Mouse (Mus musculus): ENCODE measurements around the gene Ppif. TPM values are rescaled to one million over a fixed set of nuclear protein-coding genes. Genes with fewer than 3 reads are reported as not detected.

The Ppif gene
- total RNA-seq, 1 experiment from 2014 or later = 7.9 TPM

DNA sequence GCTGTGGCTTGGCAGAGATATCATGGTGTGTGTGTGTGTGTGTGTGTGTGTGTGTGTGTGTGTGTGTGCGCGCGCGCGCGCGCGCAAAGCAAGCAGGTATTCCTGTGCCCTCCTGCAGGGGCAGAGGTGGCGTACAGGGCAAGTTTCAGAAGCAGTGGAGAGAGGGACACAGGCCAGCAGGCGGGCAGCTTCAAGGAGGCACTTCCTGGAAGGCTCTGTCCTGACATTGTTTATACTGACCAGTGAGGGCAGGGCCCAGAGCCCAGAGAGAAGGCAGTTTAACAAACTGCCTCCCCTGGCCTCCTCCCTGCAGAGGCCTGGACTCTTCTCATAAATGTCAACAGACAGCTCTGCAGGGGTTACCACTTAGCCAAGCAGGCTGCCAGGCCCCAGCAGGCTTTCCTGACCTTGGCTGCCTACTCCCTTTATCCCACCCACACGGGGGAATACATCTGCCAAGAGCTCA lies 31.1 kb downstream of the Ppif start:
- ATAC-seq (replicated peaks; ENCODE audit: insufficient number of reproducible peaks, low FRiP score, low TSS enrichment, poor library complexity, severe bottlenecking) = no peak

DNA sequence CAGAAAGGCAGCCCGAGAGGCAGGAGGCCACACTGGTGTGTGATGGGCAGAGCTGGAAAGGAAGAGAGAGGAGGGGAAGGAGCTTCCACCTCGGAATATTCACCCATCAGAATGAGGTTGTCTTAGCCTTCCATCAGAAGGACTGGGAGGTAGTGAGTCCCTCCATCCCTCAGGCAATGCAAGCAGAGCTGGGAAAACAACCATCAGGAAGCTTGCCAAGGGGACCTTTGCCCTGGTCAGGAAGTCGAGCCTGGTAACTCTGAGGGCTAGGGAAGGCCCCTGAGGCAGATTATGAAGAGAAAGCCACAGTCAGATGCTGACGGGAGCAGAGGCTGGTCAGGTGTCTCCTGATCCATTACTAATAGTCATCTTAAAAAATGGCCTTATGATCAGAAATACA lies 31.7 kb downstream of the Ppif start:
- ATAC-seq (replicated peaks; ENCODE audit: insufficient number of reproducible peaks, low FRiP score, low TSS enrichment, poor library complexity, severe bottlenecking) = no peak

DNA sequence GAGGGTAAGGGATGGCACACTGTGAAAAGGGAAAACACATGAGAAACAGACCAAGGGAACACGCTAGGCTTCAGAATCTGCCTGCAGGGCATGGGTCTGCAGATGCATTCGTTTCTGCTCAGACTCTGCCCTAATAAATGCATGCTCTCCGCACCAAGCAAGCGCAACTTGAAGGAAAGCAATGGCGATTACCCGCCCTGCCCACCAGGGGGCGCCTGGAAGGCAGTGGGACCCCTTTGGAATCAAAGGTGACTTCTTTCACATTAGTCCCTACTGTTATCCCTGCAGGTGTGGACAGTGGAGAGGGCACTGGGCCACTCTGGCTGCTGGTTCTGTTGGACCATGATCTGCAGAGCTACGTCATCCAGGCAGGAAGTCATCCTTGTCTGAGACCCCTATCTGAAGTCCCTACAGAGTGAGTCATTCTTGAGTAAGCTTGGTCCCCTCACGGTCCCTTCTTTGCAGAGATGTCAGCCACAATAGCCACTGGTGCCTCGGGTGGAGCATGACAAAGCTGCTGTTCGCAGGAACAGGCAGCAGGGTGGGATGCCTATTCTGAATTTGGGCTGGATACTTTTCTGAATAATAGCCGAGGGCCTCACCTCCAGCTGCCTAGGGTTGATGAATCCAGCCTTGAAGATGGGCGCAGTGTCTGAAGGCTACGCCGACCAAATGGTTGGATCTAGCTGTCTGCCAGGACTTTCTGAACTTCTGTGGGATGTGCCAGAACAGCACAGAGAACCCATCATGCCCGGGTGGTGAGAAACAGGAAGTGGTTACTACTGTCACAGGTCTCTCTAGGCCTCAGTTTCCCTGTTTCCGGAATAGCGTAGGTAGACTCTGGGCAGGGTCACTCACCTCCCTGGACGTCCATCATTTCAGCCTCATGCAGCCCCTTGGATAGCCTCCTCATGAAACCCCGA lies 32.5 kb downstream of the Ppif start:
- ATAC-seq (replicated peaks; ENCODE audit: insufficient number of reproducible peaks, low FRiP score, low TSS enrichment, poor library complexity, severe bottlenecking) = peak; percentile 50

DNA sequence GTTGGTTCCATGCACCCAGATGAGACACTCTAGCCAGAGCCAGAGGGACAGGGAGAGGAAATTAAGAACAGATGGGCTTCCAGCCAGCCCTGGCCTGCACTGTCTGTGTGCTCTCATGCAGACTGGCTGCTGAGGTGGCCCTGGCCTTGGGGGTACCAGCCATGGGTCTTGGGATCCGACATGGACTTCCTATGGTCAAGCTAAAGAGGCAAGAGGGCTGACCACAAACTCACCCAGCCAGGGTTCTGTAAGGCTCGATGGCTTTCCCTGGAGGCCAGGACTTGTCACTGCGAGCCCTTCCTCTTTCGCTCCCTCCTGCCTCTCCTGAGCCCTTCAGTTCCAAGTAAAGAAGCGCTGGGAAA lies 33.2 kb downstream of the Ppif start:
- ATAC-seq (replicated peaks; ENCODE audit: insufficient number of reproducible peaks, low FRiP score, low TSS enrichment, poor library complexity, severe bottlenecking) = 0 out of 2 replicates have a peak, but pooled peaks have one; percentile 22

DNA sequence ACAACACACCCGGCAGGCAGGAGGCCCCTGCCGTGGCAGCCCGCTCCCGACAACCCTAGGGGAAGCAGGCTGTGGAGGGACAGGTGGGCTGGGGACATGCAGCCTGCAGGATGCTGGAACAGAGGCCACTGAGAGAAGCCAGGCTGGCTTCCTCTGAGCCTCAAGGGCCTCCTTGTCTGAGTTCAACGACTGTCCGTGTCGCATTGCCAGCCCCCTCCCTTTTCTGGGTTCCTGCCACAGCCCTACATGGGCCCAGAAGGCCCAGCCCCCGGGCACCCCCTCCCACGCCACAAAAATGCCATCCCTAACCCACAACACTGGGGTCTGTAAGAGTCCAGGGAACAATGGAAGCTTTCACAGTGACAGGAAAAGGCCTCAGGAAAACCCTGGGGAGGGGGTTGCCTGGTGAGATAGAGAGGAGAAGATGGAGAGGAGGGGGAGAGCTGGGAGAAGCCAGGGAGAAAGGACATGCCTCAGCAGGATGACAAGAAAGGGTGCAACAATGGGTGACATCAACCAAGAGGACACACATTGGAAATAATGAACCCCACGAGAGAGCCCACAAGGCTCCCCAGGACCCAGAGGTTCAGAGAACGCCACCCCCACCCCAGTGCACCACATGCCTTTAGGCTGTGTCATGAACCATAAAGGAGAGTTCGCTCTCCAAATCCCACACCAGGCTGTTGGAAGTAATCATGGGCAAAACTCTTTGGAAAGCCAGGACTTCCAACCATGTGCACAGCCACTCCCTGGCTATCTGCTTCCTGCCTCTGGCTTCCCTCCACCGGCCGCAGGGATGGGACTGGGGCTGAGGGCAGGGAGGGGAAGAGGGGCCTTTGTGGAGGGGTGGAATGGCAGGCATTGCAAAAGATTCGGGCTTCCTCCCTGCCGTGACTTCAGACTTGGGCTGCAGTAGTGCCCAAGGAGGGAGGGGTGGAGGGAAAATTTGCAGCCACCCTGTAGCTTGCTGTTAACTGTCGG lies 41.1 kb downstream of the Ppif start:
- no peak for ATAC-seq (replicated peaks; ENCODE audit: insufficient number of reproducible peaks, low FRiP score, low TSS enrichment, poor library complexity, severe bottlenecking)

DNA sequence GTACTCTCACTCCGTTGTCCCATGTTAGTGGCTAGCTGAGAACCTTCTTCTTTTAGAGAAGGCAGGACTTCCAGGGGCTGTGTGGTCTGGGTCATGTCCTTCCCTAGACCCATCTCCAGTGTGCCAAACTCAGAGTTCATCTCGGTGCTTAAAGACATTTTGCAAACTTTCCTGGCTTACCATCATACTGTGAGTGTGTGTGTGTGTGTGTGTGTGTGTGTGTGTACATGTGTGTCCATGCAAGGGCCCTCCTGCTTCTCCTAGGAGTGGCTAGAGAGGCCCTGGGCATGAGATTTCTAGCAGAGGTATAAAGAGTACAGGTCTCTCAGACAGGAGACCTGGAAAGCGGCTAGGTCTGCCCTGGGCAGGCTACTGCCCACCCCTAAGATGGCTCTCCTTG lies 42.2 kb downstream of the Ppif start:
- ATAC-seq (replicated peaks; ENCODE audit: insufficient number of reproducible peaks, low FRiP score, low TSS enrichment, poor library complexity, severe bottlenecking) = no peak

DNA sequence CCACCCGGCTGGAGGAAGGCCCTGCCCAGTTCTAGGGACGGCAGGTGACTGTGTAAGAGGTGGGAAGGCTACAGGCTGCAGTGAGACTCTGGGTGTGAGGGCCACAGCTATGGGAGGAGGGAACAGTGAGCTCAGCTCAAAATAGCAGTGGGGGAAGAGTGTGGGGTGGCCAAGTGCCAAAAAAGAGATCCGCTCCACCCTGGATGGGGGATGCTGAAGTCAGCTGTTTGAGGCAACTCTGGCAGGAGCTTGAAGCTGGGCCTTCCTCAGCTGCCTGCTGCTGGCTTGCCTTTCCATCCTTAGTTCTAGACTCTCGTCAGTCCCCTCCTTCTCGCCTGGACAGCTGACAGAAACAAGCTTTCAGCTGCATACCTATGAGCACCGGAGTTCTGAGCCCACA lies 42.6 kb downstream of the Ppif start:
- peak; percentile 57 for ATAC-seq (replicated peaks; ENCODE audit: insufficient number of reproducible peaks, low FRiP score, low TSS enrichment, poor library complexity, severe bottlenecking)

DNA sequence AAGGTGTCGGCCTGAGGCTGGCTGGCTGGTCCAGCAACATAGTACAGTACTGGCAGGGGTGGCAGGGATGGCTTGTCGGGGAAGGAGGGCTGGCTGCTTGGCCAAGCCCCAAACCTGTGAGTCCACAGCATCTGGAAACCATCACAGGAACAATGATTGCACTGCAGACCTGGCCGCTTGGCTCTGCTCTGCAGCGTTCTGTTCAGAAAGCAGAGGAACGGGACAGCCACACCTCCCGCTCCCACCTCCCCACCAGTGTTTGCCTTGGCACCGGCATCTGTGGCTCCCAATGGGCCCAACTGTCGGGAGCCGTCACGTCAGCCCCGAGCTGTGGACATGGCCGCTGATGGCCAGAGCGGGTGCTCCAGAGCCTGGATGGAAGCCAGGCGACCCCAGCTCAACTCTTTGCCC lies 44.6 kb downstream of the Ppif start:
- no peak for ATAC-seq (replicated peaks; ENCODE audit: insufficient number of reproducible peaks, low FRiP score, low TSS enrichment, poor library complexity, severe bottlenecking)

DNA sequence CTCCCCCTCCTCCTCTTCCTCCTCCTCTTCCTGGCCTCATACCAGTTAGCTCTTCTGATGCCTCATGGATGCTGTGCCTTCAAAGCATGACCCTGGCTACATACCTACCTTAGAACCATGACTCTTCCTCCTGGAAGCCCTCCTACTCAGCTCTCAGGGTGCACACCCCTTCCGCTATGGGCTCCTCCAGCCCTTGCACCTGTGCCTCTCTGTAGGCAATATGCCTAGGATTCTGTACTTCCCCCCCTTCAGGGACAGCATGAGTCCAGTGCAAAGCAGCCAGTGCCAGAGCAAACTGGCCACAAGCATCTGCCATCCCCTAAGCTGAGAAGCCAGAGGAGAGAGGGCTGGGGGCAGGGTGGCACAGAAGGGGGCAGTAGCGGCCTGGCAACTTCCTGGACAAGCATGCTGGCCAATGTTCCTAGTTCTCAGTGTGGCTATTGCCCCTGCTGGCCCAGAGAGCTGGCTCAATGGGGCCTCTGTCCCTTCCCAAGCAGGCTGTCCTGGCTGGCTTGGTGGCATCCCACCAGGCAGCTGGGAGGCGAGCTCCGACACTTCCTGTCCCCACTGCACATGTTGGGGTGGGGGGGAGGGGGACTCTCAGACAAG lies 46.1 kb downstream of the Ppif start:
- ATAC-seq (replicated peaks; ENCODE audit: insufficient number of reproducible peaks, low FRiP score, low TSS enrichment, poor library complexity, severe bottlenecking) = no peak

DNA sequence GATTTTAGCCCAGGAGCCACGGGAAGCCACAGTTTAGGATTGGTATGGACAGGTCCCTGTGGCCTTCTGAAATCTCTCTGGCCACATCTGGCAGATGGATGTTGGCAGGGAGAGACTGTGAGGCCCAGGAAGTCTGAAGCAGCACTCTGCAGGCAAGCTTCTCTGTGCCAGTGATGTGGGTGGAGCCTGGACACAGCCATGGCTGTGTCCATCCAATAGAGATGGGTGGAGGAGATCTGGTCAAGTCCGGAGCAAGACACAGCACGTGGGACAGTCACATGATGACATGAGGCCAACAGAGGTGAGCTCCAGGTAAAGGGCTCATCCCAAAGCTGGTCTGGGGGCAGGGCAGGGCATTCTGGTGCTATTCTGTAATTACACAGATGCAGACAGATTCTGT lies 47.3 kb downstream of the Ppif start:
- ATAC-seq (replicated peaks; ENCODE audit: insufficient number of reproducible peaks, low FRiP score, low TSS enrichment, poor library complexity, severe bottlenecking) = no peak

DNA sequence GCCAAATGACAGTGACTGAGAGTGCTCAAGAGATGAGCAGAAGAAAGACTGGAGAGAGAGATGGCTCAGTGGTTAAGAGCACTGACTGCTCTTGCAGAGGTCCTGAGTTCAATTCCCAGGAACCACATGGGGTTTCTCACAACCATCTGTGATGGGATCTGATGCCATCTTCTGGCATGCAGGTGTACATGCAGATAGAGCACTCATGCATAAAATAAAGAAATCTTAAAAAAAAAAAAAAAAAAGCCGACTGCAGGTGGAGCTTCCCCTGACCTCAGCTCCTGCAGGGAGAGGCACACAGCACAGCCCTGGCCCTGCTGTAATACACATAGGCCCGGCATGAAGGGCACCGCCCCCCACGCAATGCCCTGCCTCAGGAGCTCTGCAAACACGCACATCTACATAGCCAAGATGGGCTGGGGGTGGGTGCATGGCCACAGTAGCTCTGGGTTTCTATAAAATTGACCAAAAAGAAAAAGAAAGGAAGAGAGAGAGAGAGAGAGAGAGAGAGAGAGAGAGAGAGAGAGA lies 48.0 kb downstream of the Ppif start:
- ATAC-seq (replicated peaks; ENCODE audit: insufficient number of reproducible peaks, low FRiP score, low TSS enrichment, poor library complexity, severe bottlenecking) = no peak

DNA sequence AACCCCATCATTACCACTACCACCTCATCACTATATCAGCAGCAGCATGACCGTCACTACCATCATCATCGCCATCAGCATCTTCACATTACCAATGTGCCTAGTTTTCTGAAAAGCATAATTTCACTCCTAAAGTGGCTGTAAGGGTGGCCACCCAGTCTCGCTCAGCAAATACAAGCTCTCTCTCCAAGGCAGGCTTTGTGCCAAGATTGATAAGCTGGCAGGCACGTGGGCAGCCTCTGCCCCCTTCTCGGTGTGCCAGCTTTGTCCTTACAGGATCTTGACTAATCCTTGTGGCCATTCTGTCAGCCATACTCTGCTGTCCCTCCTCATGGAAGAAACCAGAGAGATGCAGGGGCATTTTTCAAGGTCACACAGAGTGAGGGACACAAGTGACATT lies 49.0 kb downstream of the Ppif start:
- no peak for ATAC-seq (replicated peaks; ENCODE audit: insufficient number of reproducible peaks, low FRiP score, low TSS enrichment, poor library complexity, severe bottlenecking)

DNA sequence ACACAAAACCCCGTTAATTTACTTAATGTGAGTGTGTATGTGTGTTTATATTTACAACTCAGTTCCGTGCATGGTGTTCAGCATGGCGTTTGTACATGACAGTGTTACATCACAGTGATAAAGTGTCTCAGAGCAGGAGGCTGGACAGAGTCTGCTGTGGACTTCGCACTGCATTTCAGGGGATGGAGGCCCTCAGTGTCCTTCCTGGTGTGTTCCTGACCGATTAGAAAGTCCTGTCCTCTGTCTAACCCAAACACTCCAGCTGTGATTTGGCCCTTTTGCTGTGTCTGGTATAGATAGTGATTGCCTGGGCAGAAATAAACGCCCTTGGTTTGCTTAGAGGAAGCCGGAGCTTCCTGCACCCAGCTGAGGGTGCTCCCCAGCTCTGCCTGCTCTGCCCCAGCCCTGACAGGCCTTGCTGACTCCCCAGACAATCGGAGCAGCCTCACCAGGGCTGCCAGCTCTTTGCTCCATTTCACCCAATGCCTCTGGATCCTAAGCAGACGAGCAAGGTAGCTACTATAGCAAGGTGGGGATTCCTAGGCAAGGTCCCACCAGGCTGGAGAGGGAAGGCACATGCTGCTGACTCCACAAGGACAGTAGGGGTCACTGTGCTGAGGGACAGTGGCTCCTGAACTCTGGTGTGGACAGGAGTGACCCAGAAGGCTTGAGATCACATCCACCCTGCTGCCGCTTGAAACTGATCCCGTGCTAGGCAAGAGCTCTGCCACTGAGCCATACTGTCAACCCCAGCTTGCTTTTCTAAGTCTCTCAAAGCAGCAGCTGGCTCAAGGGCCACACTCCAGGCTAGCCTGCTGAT lies 51.6 kb downstream of the Ppif start:
- ATAC-seq (replicated peaks; ENCODE audit: insufficient number of reproducible peaks, low FRiP score, low TSS enrichment, poor library complexity, severe bottlenecking) = no peak

DNA sequence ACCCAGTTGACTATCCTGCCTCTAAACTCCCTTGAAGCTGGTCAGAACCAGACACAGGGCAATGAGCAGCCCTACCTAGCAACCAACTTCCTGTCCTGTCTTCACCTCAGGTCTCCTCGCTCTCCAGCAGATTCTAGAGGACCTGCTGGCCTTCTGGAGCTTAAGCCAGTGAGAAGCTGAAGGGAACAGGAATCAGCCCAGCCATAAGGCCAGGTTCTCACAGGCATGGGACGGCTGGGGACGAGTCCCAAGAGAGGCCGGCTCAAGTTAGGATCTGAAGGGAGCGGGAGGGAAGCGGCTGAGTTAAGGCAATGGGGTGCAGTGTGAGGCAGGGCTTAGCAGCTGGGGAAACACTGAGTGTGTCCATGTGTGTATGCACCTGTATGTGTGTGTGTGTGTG lies 52.4 kb downstream of the Ppif start:
- no peak for ATAC-seq (replicated peaks; ENCODE audit: insufficient number of reproducible peaks, low FRiP score, low TSS enrichment, poor library complexity, severe bottlenecking)

DNA sequence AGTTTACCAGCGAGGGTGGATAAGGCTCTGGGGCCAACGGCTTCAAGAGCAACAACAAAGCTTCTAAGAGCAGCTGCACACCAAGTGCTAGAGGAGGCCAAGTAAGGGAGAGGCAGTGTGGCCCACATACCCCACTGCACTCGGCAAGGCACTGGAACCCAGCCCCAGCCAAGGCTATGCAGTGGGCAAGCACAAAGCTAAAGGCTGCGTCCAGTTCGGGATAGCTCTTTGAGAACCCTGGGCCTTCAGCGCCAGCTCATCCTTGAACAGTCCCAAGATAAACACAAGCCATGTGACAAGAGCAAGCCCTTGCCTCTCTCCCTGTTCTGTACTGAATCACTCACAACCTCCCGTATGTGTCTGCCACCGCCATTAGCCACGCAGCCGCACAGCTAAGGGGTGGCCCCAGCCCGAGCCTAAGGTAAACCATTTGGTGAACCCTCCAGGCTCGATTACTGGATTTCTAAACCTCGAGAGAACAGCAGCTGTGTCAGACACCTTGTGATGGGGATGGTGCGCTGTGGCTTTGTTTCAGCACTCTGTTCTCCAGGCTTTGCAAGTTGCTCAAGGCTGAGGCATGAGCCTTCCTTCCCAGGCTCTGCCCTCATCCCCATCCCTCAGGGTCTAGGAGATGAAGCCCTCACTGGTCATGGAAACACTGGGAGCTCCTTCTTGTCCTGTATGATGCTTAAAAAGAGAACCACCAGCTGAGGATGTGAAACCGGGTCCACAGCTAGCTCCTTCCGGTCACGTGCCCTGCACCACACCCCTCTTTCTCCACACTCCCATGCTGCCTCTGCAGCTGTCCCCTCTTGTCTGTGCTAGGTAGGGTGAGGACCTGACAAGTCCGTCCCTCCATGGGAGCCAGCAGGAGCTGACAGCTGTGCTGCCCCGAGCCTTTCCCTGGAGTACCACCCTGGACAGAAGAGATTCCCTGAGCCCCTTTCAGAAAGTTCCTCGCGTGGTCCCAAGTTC lies 53.3 kb downstream of the Ppif start:
- peak; percentile 91 for ATAC-seq (replicated peaks; ENCODE audit: insufficient number of reproducible peaks, low FRiP score, low TSS enrichment, poor library complexity, severe bottlenecking)

DNA sequence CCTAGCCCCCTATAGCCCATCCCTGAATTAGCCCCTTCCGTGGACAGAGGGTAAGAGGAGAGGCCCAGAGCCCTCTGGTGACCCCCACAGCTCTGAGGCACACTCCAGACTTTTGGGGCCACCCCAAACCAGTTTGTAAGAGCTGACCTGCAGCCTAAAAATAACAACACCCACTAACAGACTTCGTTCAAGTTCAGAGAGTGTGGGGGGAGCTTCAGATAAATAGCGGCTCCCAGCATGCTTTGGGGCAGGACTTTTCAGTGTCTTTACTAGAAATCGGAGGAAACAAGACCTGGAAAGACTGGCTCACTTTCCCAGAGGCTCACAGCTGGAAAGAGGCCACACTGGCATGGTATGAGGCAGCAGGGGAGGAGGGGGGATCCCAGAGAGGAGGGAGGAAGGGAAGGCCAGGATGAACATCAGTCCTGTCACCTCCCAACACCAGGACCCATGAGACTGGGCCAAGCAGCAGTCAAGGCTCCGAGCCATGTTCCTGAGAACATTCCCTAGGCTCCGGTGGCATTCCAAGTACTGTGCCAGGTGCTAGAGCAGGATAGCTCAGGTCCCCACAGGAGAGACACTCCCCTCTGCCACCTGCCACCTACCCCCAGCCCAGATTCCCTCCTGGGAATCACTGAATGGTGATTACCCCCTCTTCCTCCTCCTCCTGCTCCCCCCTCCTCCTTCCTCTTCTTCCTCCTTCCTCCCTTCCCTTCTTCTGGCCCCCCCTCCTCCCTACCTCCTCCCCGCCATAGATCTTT lies 54.2 kb downstream of the Ppif start:
- ATAC-seq (replicated peaks; ENCODE audit: insufficient number of reproducible peaks, low FRiP score, low TSS enrichment, poor library complexity, severe bottlenecking) = no peak
